Mouse (Mus musculus) testis, adult 2 months (tissue): ENCODE results near the gene Lmo2.
"Not testable (repeated sequence)": the region's sequence is repeated elsewhere in the genome, so short reads cannot be mapped to it uniquely, and the experiment has no call there.

Source experiments
- CTCF ChIP-seq: fragments of 200-500 bp; IDR thresholded peaks from 2 replicates; pipeline ENCODE4 v1.5.1; 2012; ENCODE audit warnings: low read depth, mild to moderate bottlenecking, inconsistent platforms, low read length, moderate library complexity; ENCODE audit not compliant: control insufficient read depth, insufficient read depth, insufficient replicate concordance
- POLR2A ChIP-seq: fragments of 200-500 bp; IDR thresholded peaks from 2 replicates; pipeline ENCODE4 v1.6.1; 2012; ENCODE audit warnings: low read depth, mild to moderate bottlenecking, inconsistent platforms, low read length, moderate library complexity; ENCODE audit not compliant: control insufficient read depth

DNA sequence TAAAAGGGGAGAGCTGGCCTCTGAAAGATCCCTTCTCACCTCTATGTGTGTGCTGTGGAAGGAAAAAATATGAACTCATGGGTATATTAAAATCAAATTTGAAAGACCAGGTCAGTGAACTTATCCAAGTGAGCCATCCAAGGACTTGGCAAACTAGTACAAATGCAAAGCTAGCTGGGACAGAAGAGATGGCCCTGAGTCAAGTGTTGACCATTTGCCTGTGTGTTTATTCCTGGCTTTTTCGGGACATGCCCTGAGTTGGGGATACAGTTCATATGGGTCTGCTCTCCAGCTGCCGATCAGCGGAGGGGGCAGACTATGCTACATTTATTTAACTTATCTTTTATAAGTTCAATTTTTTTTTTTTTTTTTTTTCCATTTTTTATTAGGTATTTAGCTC is 51.1 kb downstream of the Lmo2 start:
- not testable (repeated sequence) for TF ChIP-seq POLR2A, CTCF
